Mouse (Mus musculus) stomach, postnatal 0 days (tissue): ENCODE measurements around the gene Tnn.

ENCODE experiments used
- CTCF ChIP-seq: IDR thresholded peaks from 2 replicates; pipeline ENCODE4 v1.5.1; 2016; ENCODE audit warnings: antibody characterized with exemption, low read depth, mild to moderate bottlenecking, moderate library complexity
- EP300 ChIP-seq: optimal IDR thresholded peaks from 2 replicates; pipeline ENCODE3; 2016; ENCODE audit warnings: antibody characterized with exemption

DNA sequence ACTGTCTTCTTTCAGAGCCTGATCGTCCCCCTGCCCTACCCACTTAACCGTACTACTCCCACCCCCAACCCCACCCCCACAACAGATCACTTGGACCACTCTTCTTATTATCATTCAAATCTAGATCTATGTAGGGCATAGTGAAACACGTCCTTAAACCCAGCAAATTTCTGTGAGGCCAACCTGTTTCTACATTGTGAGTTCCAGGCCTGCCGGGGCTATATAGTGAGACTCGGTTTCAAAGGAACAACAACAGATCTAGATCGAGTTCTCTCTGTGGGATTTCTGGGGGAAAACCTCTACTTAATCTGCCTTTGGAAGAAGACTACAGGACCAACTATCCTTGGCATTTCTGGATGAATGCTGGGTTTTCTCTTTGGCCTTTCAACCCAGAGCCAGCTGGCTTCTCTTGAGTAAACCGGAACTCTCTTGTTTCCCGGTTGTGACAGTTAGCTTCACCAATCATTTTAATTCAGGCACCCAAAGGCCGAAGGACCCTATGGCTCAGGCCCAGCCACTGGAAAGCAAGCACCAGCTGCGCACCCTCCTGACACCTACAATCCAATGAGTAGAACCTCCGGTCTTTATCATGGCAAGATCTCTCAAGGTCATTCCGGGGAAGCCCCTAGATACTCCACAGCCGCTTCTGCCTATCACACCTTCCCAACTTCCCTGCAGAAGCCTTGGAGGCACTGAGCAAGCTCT, 110.0 kb downstream of the Tnn start:
- TF ChIP-seq CTCF = no peak
- TF ChIP-seq EP300 = no peak
